In the genomic region with DNA sequence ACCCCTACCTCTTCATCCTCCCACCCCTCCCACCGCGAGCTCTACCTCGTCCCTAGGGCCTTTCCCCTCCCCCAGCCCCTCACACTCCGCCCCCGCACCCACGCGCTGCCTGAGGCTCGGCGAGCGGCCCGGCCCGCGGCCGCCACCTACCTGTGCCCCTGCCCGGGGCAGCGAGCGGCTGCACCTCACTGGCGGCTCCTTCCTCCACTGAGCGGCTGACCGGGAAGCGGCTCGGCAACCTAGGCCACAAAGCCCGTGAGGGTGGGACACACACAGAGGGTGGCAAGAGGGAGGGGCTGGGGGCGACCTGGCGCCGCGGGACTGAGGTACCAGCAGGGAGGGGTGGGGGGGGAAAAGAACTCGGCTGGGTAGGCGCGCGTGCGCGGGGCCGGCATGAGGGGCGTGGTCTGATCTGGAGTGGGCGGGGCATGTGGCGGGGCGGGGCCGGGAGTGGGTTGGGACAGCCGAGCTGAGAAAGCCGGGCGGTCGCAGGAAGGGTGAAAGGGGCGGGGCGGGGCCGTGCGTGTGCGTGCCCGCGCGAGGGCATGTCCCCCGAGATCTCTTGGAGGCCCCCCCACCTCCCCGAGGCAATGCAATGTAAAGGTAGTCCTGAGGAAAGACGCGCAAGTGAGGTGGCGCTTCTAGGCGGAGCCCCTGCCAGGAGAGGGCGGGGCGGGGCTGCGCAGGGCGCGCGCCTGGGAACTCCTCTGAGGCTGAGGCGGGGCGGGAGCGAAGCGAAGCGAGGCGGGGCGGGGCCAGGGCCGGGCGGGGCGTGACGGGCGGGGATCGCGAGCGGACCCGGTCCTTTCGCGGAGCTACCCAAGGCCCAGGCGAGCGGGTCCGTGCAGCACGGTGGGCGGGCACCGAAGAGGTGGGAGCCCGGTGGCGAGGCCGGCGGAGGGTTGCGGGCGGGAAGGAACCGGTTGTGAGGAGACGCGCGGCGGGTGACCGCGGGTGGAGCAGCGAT, we compare ENCODE assay signal across 8 mouse cellular contexts. TPM values are rescaled to one million over a fixed set of nuclear protein-coding genes. Genes with fewer than 3 reads are reported as not detected.
A peak's percentile ranks its signal among the peaks of the same experiment; 100 is the strongest.
DNase-seq lines count a peak whose midpoint lies in the region; ATAC-seq and TF ChIP-seq lines count a peak whose summit lies in the region.

A gene (minus strand): TSS at position 408 of the 967 bp plus-strand sequence.
A gene (plus strand): TSS at position 469 of the 967 bp plus-strand sequence.

- under 1% methylated on average over 90 of the region's 101 CpGs for WGBS in heart, embryonic 11.5 days (ENCODE audit: insufficient replicate concordance)
- WGBS in kidney, embryonic 16.5 days = under 1% methylated on average over 81 of the region's 101 CpGs
- 1% methylated on average over 97 of the region's 101 CpGs for WGBS in liver, adult 2 months

- H3K27me3 ChIP-seq in C2C12 (ENCODE audit: control insufficient read depth, insufficient read depth, insufficient read length) (no peaks in the 10 kb centered on the region), myocyte (ENCODE audit: control insufficient read depth, insufficient read depth, insufficient read length) (no peaks in the 10 kb centered on the region)
- peaks cover 3% of the 10 kb centered on the region; the same call in 1 of the 2 replicates for H3K27me3 ChIP-seq in erythroblast, embryonic 14.5 days (ENCODE audit: control insufficient read depth)
- no peaks in the 10 kb centered on the region for H3K27me3 ChIP-seq in heart, embryonic 11.5 days (ENCODE audit: control insufficient read depth, insufficient read depth, low read length)
- no peaks in the 10 kb centered on the region for H3K27me3 ChIP-seq in kidney, embryonic 16.5 days (ENCODE audit: insufficient read depth, low read length)
- no peaks in the 10 kb centered on the region for H3K27me3 ChIP-seq in liver, adult 2 months (ENCODE audit: control insufficient read depth, insufficient read depth, low read length)
- H3K27me3 ChIP-seq in splenic B cell, adult 2 months (ENCODE audit: control insufficient read depth, insufficient read depth, low read length, poor library complexity, severe bottlenecking) = no peaks in the 10 kb centered on the region

- no peaks in the 10 kb centered on the region for H3K36me3 ChIP-seq in C2C12 (ENCODE audit: control insufficient read depth, insufficient read depth)
- no peaks in the 10 kb centered on the region for H3K36me3 ChIP-seq in erythroblast, embryonic 14.5 days (ENCODE audit: control insufficient read depth)
- H3K36me3 ChIP-seq in heart, embryonic 11.5 days (ENCODE audit: control insufficient read depth, insufficient read depth, low read length) = no peaks in the 10 kb centered on the region
- H3K36me3 ChIP-seq in kidney, embryonic 16.5 days (ENCODE audit: insufficient read depth, low read length) = no peaks in the 10 kb centered on the region
- no peaks in the 10 kb centered on the region for H3K36me3 ChIP-seq in liver, adult 2 months (ENCODE audit: control insufficient read depth, insufficient read depth, low read length)
- no peaks in the 10 kb centered on the region for H3K36me3 ChIP-seq in myocyte (ENCODE audit: control insufficient read depth, insufficient read depth)
- H3K36me3 ChIP-seq in splenic B cell, adult 2 months (ENCODE audit: control insufficient read depth, insufficient read depth, low read length, poor library complexity, severe bottlenecking) = no peaks in the 10 kb centered on the region

- H3ac ChIP-seq in C2C12 (ENCODE audit: control insufficient read depth, insufficient read length, low read depth) = peak within 1 kb of the TSS; percentile 69
- H3ac ChIP-seq in myocyte (ENCODE audit: control insufficient read depth, insufficient read length) = peak within 1 kb of the TSS; percentile 47

- peaks cover 17% of the 10 kb centered on the region for H3K79me3 ChIP-seq in C2C12 (ENCODE audit: low read depth)

- H3K4me2 ChIP-seq in heart, embryonic 11.5 days = peak within 1 kb of the TSS; percentile 83
- peak within 1 kb of the TSS; percentile 70 for H3K4me2 ChIP-seq in kidney, embryonic 16.5 days (replicated peaks; ENCODE audit: low read depth, low read length)
- H3K4me2 ChIP-seq in myocyte (ENCODE audit: low read depth) = peak within 1 kb of the TSS; percentile 90

- peak within 1 kb of the TSS; percentile 64 for H3K4me3 ChIP-seq in C2C12 (ENCODE audit: insufficient read depth, poor library complexity, severe bottlenecking)
- H3K4me3 ChIP-seq in erythroblast, embryonic 14.5 days (replicated peaks) = peak within 1 kb of the TSS; percentile 84
- peak within 1 kb of the TSS; percentile 77 for H3K4me3 ChIP-seq in heart, embryonic 11.5 days (ENCODE audit: low read depth, low read length)
- H3K4me3 ChIP-seq in kidney, embryonic 16.5 days (ENCODE audit: low read length) = peak within 1 kb of the TSS; percentile 63
- H3K4me3 ChIP-seq in liver, adult 2 months (ENCODE audit: insufficient read depth, low read depth, low read length) = peak within 1 kb of the TSS; percentile 79
- H3K4me3 ChIP-seq in myocyte = peak within 1 kb of the TSS; percentile 74

- H3K27ac ChIP-seq in heart, embryonic 11.5 days (ENCODE audit: low read depth, low read length) = peak within 1 kb of the TSS; percentile 79
- peak within 1 kb of the TSS; percentile 81 for H3K27ac ChIP-seq in kidney, embryonic 16.5 days (ENCODE audit: low read length)
- peak within 1 kb of the TSS; percentile 82 for H3K27ac ChIP-seq in liver, adult 2 months (replicated peaks; ENCODE audit: insufficient read depth, low read depth, low read length)

- peak within 1 kb of the TSS; percentile 82 for H3K9ac ChIP-seq in heart, embryonic 11.5 days (ENCODE audit: low read depth, low read length)
- H3K9ac ChIP-seq in kidney, embryonic 16.5 days (replicated peaks; ENCODE audit: low read length) = peak within 1 kb of the TSS; percentile 91
- peak within 1 kb of the TSS; percentile 99 for H3K9ac ChIP-seq in liver, adult 2 months (ENCODE audit: low read depth, low read length)

- peak; percentile 72 for TF ChIP-seq POLR2A in brain, embryonic 14.5 days (IDR thresholded peaks at IDR 0.05; ENCODE audit: borderline replicate concordance, extremely low read depth, insufficient read depth, insufficient read length, poor library complexity, severe bottlenecking)
- peak; percentile 48; the same call in 1 of the 2 replicates for TF ChIP-seq POLR2A in liver, adult 2 months (IDR thresholded peaks at IDR 0.05; ENCODE audit: extremely low read depth, insufficient read depth, low read length)
- peak; percentile 87 for TF ChIP-seq POLR2A in myocyte (IDR thresholded peaks at IDR 0.05; ENCODE audit: insufficient read length, low read depth)

- ATAC-seq in heart, embryonic 11.5 days (replicated peaks; ENCODE audit: insufficient number of reproducible peaks, low FRiP score, low TSS enrichment) = peak; percentile 92
- ATAC-seq in kidney, embryonic 16.5 days (ENCODE audit: low FRiP score, low TSS enrichment) = peak; percentile 98

- H3K9me3 ChIP-seq in erythroblast, embryonic 14.5 days (ENCODE audit: control insufficient read depth, low read length) = no peaks in the 10 kb centered on the region
- no peaks in the 10 kb centered on the region for H3K9me3 ChIP-seq in heart, embryonic 11.5 days (replicated peaks; ENCODE audit: control insufficient read depth, low read length)
- H3K9me3 ChIP-seq in kidney, embryonic 16.5 days (ENCODE audit: low read length) = no peaks in the 10 kb centered on the region

- peaks cover 47% of the 10 kb centered on the region for H3K4me1 ChIP-seq in erythroblast, embryonic 14.5 days (ENCODE audit: control insufficient read depth)
- H3K4me1 ChIP-seq in heart, embryonic 11.5 days (ENCODE audit: control insufficient read depth, insufficient read depth, low read length) = peaks cover 29% of the 10 kb centered on the region
- H3K4me1 ChIP-seq in kidney, embryonic 16.5 days (ENCODE audit: insufficient read depth, low read length) = peaks cover 26% of the 10 kb centered on the region
- H3K4me1 ChIP-seq in liver, adult 2 months (ENCODE audit: control insufficient read depth, insufficient read depth, low read length) = peaks cover 18% of the 10 kb centered on the region

- TF ChIP-seq CTCF in C2C12 (IDR thresholded peaks at IDR 0.05; ENCODE audit: control insufficient read depth, insufficient read depth, insufficient read length) = no peak
- no peak for TF ChIP-seq CTCF in brain, embryonic 14.5 days (IDR thresholded peaks at IDR 0.05; ENCODE audit: borderline replicate concordance, extremely low read depth, insufficient read depth, insufficient read length)
- peak; percentile 45 for TF ChIP-seq CTCF in liver, adult 2 months (IDR thresholded peaks at IDR 0.05; ENCODE audit: low read depth, low read length)

- H3K79me2 ChIP-seq in C2C12 (ENCODE audit: control insufficient read depth, insufficient read depth) (peaks cover 45% of the 10 kb centered on the region), myocyte (ENCODE audit: control insufficient read depth, insufficient read depth) (peaks cover 27% of the 10 kb centered on the region)
- peaks cover 19% of the 10 kb centered on the region; the same call in 1 of the 2 replicates for H3K79me2 ChIP-seq in liver, adult 2 months (ENCODE audit: control insufficient read depth, insufficient read depth, low read length)

- DNase-seq in brain, embryonic 14.5 days (ENCODE audit: low read depth) = peak; percentile 98
- DNase-seq in liver, adult 2 months (ENCODE audit: extremely low read depth, low read depth, low spot score) = peak; percentile 86
- DNase-seq in splenic B cell, adult 2 months (ENCODE audit: low read depth, low spot score) = peak; percentile 99

TF ChIP-seq in C2C12, 6 proteins besides CTCF, POLR2A, EP300 and RAD21 (continues in another document):
- no peak for TF ChIP-seq MYOG (IDR thresholded peaks at IDR 0.05; ENCODE audit: control insufficient read depth, extremely low read depth, insufficient read length)

TF ChIP-seq in myocyte, 11 proteins besides CTCF, POLR2A, EP300 and RAD21 (continues in another document):
- TF ChIP-seq REST (IDR thresholded peaks at IDR 0.05; ENCODE audit: insufficient read depth, insufficient read length) = no peak

RNA-seq across cellular contexts. Expression of the first gene that starts in this region (rescaled TPM):
- polyA plus RNA-seq in C2C12 (2012; fragmentation: generic; extraction: Trizol) = 32.5 TPM
- 33.9 and 34.8 TPM in 2 replicates for polyA plus RNA-seq in brain, embryonic 14.5 days (2012; rRNA removed)
- 0.52 and 0.53 TPM in 2 replicates for polyA plus RNA-seq in erythroblast, embryonic 14.5 days (2012)
- 70.4 and 79.3 TPM in 2 replicates for polyA plus RNA-seq in heart, embryonic 11.5 days (2014; fragmentation: Nextera tagmentation; extraction: Ambion mirVana)
- polyA plus RNA-seq in kidney, embryonic 16.5 days (2015; fragmentation: Nextera tagmentation; extraction: Ambion mirVana) = 96.2 and 108 TPM in 2 replicates
- total RNA-seq in liver, adult 2 months (2014; rRNA removed) = 8.3 and 11.4 TPM in 2 replicates
- 6.3 and 6.6 TPM in 2 replicates for polyA plus RNA-seq in liver, adult 2 months (2012; rRNA removed)
- polyA plus RNA-seq in myocyte (2012; fragmentation: generic; extraction: Trizol) = 31.2 TPM

RNA-seq across cellular contexts. Expression of the second gene that starts in this region (rescaled TPM):
- polyA plus RNA-seq in C2C12 (2012; fragmentation: generic; extraction: Trizol) (15.5 TPM), myocyte (2012; fragmentation: generic; extraction: Trizol) (27.9 TPM)
- polyA plus RNA-seq in brain, embryonic 14.5 days (2012; rRNA removed) = 15.9 and 19.9 TPM in 2 replicates
- 0.17 and 0.28 TPM in 2 replicates for polyA plus RNA-seq in erythroblast, embryonic 14.5 days (2012)
- polyA plus RNA-seq in heart, embryonic 11.5 days (2014; fragmentation: Nextera tagmentation; extraction: Ambion mirVana) = 35.1 and 38.7 TPM in 2 replicates
- 32.8 and 34.1 TPM in 2 replicates for polyA plus RNA-seq in kidney, embryonic 16.5 days (2015; fragmentation: Nextera tagmentation; extraction: Ambion mirVana)
- 9.1 and 10.2 TPM in 2 replicates for total RNA-seq in liver, adult 2 months (2014; rRNA removed)
- 0.85 and 2.0 TPM in 2 replicates for polyA plus RNA-seq in liver, adult 2 months (2012; rRNA removed)

Comparison
In these comparisons a context has a peak if more than half of its experiments do, and no peak if none do; other contexts are left out.
1. Peak in every context shown above with its lines: DNase-seq, ATAC-seq, H3K4me3 ChIP-seq and H3K27ac ChIP-seq.